Mouse (Mus musculus) heart, embryonic 15.5 days (tissue): ENCODE measurements at regions not wholly inside any gene's neighbourhood (a gene's known extent, or its start where the extent isn't known, plus 50 kb on each side); places are given as distances from the start of the nearest gene placed in this dataset.

Source experiments
- ATAC-seq: fragments of 200-750 bp; cut with Nextera tagmentation; replicated peaks from 2 replicates; pipeline ENCODE4 v1.8.0; 2017; ENCODE audit warnings: low read depth, moderate TSS enrichment; ENCODE audit not compliant: insufficient number of reproducible peaks, insufficient read depth, low FRiP score
- H3K27ac ChIP-seq: fragments of 300-500 bp; sonication (generic); 2 replicates; pipeline ENCODE4 v1.5.1; 2015; ENCODE audit warnings: mild to moderate bottlenecking, inconsistent platforms
- H3K27me3 ChIP-seq: fragments of 300-500 bp; sonication (generic); 2 replicates; pipeline ENCODE4 v1.6.1; 2015; ENCODE audit warnings: inconsistent platforms
- H3K36me3 ChIP-seq: fragments of 300-500 bp; sonication (generic); 2 replicates; pipeline ENCODE4 v1.6.1; 2015; ENCODE audit warnings: mild to moderate bottlenecking, inconsistent platforms
- H3K4me1 ChIP-seq: fragments of 300-500 bp; sonication (generic); replicated peaks from 2 replicates; pipeline ENCODE4 v1.6.1; 2015; ENCODE audit warnings: inconsistent platforms
- H3K4me2 ChIP-seq: fragments of 300-500 bp; sonication (generic); 2 replicates; pipeline ENCODE4 v1.6.1; 2015; ENCODE audit warnings: inconsistent platforms, mild to moderate bottlenecking, moderate library complexity
- H3K4me3 ChIP-seq: fragments of 300-500 bp; sonication (generic); 2 replicates; pipeline ENCODE4 v1.5.1; 2015; ENCODE audit warnings: mild to moderate bottlenecking, inconsistent platforms
- H3K9ac ChIP-seq: fragments of 300-500 bp; sonication (generic); 2 replicates; pipeline ENCODE4 v1.6.1; 2015; ENCODE audit warnings: mild to moderate bottlenecking, inconsistent platforms
- H3K9me3 ChIP-seq: fragments of 300-500 bp; sonication (generic); replicated peaks from 2 replicates; pipeline ENCODE4 v1.6.1; 2016; ENCODE audit warnings: inconsistent platforms
- WGBS: fragments of 180-500 bp; shearing (Covaris S2); methylation state at CpG from one replicate; pipeline ENCODE4 v1.1.7; 2015; ENCODE audit warnings: mixed read lengths; 5-methylcytosine and 5-hydroxymethylcytosine counted together

GRCm38 (mm10) chr11:113122137-113122536 is 340.1 kb downstream of the Sox9 start:
- H3K4me3 ChIP-seq = no peak overlapping the region
- no peaks in the 10 kb centered on the region for H3K27me3 ChIP-seq
- no peak overlapping the region for H3K27ac ChIP-seq
- no peak for ATAC-seq
- H3K9me3 ChIP-seq = no peaks in the 10 kb centered on the region
- no peak overlapping the region for H3K4me2 ChIP-seq
- H3K9ac ChIP-seq = no peak overlapping the region
- H3K4me1 ChIP-seq = peaks cover 21% of the 10 kb centered on the region
- WGBS = 59% methylated on average over 9 of the region's 9 CpGs
- no peaks in the 10 kb centered on the region for H3K36me3 ChIP-seq

- H3K9ac ChIP-seq = no peak overlapping the region
- 25% methylated on average over 2 of the region's 2 CpGs for WGBS
- no peak overlapping the region for H3K4me2 ChIP-seq
- no peak for ATAC-seq
- H3K36me3 ChIP-seq = no peaks in the 10 kb centered on the region
- H3K4me1 ChIP-seq = peaks cover 21% of the 10 kb centered on the region
- H3K27ac ChIP-seq = no peak overlapping the region
- no peaks in the 10 kb centered on the region for H3K27me3 ChIP-seq
- no peak overlapping the region for H3K4me3 ChIP-seq
- H3K9me3 ChIP-seq = no peaks in the 10 kb centered on the region
Measured at GRCm38 (mm10) chr11:113122964-113123363, 340.9 kb downstream of the Sox9 start.

- Histone ChIP-seq H3K4me2 (no peak overlapping the region), H3K36me3 (no peaks in the 10 kb centered on the region), H3K9ac (no peak overlapping the region), H3K27me3 (no peaks in the 10 kb centered on the region), H3K4me3 (no peak overlapping the region), H3K27ac (no peak overlapping the region), H3K9me3 (no peaks in the 10 kb centered on the region), H3K4me1 (peaks cover 20% of the 10 kb centered on the region)
- 82% methylated on average over 7 of the region's 7 CpGs for WGBS
- no peak for ATAC-seq
Measured at GRCm38 (mm10) chr11:113125832-113126231, 343.8 kb downstream of the Sox9 start.

- Histone ChIP-seq H3K27ac (no peak overlapping the region), H3K9ac (no peak overlapping the region)
- no peak for ATAC-seq
Measured at GRCm38 (mm10) chr11:113129192-113129591, 347.2 kb downstream of the Sox9 start.

GRCm38 (mm10) chr11:113129975-113130374 is 348.0 kb downstream of the Sox9 start:
- Histone ChIP-seq H3K36me3 (no peaks in the 10 kb centered on the region), H3K9me3 (no peaks in the 10 kb centered on the region), H3K4me2 (no peak overlapping the region), H3K9ac (no peak overlapping the region), H3K27me3 (no peaks in the 10 kb centered on the region), H3K27ac (no peak overlapping the region), H3K4me3 (no peak overlapping the region), H3K4me1 (0 out of 2 replicates have a peak, but pooled peaks cover 3% of the 10 kb centered on the region)
- no peak for ATAC-seq
- 82% methylated on average over 7 of the region's 7 CpGs for WGBS

More at GRCm38 (mm10) chr11:113129192-113129591, 347.2 kb downstream of the Sox9 start:
- no peaks in the 10 kb centered on the region for H3K36me3 ChIP-seq
- no peaks in the 10 kb centered on the region for H3K9me3 ChIP-seq
- H3K27me3 ChIP-seq = no peaks in the 10 kb centered on the region
- H3K4me2 ChIP-seq = no peak overlapping the region
- 79% methylated on average over 5 of the region's 5 CpGs for WGBS
- H3K4me1 ChIP-seq = 0 out of 2 replicates have a peak, but pooled peaks cover 3% of the 10 kb centered on the region
- H3K4me3 ChIP-seq = no peak overlapping the region

- no peak overlapping the region for H3K4me2 ChIP-seq
- H3K9me3 ChIP-seq = no peaks in the 10 kb centered on the region
- H3K4me3 ChIP-seq = no peak overlapping the region
- H3K27me3 ChIP-seq = no peaks in the 10 kb centered on the region
- WGBS = 73% methylated on average over 23 of the region's 23 CpGs
- H3K27ac ChIP-seq = no peak overlapping the region
- H3K36me3 ChIP-seq = no peaks in the 10 kb centered on the region
- no peak for ATAC-seq
- H3K4me1 ChIP-seq = 0 out of 2 replicates have a peak, but pooled peaks cover 3% of the 10 kb centered on the region
- no peak overlapping the region for H3K9ac ChIP-seq
Measured at GRCm38 (mm10) chr11:113132078-113133064, 350.3 kb downstream of the Sox9 start.

- H3K9ac ChIP-seq = no peak overlapping the region
- no peak for ATAC-seq
- H3K4me1 ChIP-seq = 0 out of 2 replicates have a peak, but pooled peaks cover 3% of the 10 kb centered on the region
- no peak overlapping the region for H3K4me3 ChIP-seq
- H3K4me2 ChIP-seq = no peak overlapping the region
- H3K36me3 ChIP-seq = no peaks in the 10 kb centered on the region
- WGBS = 74% methylated on average over 4 of the region's 4 CpGs
- no peaks in the 10 kb centered on the region for H3K27me3 ChIP-seq
- H3K27ac ChIP-seq = no peak overlapping the region
- H3K9me3 ChIP-seq = no peaks in the 10 kb centered on the region
Measured at GRCm38 (mm10) chr11:113133407-113133806, 351.4 kb downstream of the Sox9 start.

- H3K27ac ChIP-seq = no peak overlapping the region
- H3K9me3 ChIP-seq = no peaks in the 10 kb centered on the region
- H3K36me3 ChIP-seq = no peaks in the 10 kb centered on the region
- ATAC-seq = no peak
- WGBS = 64% methylated on average over 5 of the region's 5 CpGs
- no peak overlapping the region for H3K4me2 ChIP-seq
- no peak overlapping the region for H3K9ac ChIP-seq
- H3K4me1 ChIP-seq = 0 out of 2 replicates have a peak, but pooled peaks cover 3% of the 10 kb centered on the region
- no peaks in the 10 kb centered on the region for H3K27me3 ChIP-seq
- no peak overlapping the region for H3K4me3 ChIP-seq
Measured at GRCm38 (mm10) chr11:113135261-113135660, 353.2 kb downstream of the Sox9 start.

- WGBS = 75% methylated on average over 5 of the region's 5 CpGs
- H3K9ac ChIP-seq = no peak overlapping the region
- H3K36me3 ChIP-seq = no peaks in the 10 kb centered on the region
- H3K9me3 ChIP-seq = no peaks in the 10 kb centered on the region
- H3K27ac ChIP-seq = no peak overlapping the region
- no peaks in the 10 kb centered on the region for H3K27me3 ChIP-seq
- H3K4me3 ChIP-seq = no peak overlapping the region
- no peak overlapping the region for H3K4me2 ChIP-seq
- H3K4me1 ChIP-seq = peaks cover 8% of the 10 kb centered on the region
- no peak for ATAC-seq
Measured at GRCm38 (mm10) chr11:113138462-113138861, 356.4 kb downstream of the Sox9 start.

- Histone ChIP-seq H3K4me3 (no peak overlapping the region), H3K27ac (no peak overlapping the region), H3K9ac (no peak overlapping the region), H3K27me3 (no peaks in the 10 kb centered on the region), H3K4me2 (no peak overlapping the region), H3K4me1 (peaks cover 20% of the 10 kb centered on the region), H3K9me3 (no peaks in the 10 kb centered on the region), H3K36me3 (no peaks in the 10 kb centered on the region)
- 65% methylated on average over 9 of the region's 9 CpGs for WGBS
- no peak for ATAC-seq
Measured at GRCm38 (mm10) chr11:113140595-113140994, 358.6 kb downstream of the Sox9 start.

- Histone ChIP-seq H3K4me2 (no peak overlapping the region), H3K4me3 (no peak overlapping the region), H3K27me3 (no peaks in the 10 kb centered on the region), H3K9me3 (no peaks in the 10 kb centered on the region), H3K36me3 (no peaks in the 10 kb centered on the region), H3K9ac (no peak overlapping the region), H3K4me1 (peaks cover 20% of the 10 kb centered on the region), H3K27ac (no peak overlapping the region)
- no peak for ATAC-seq
- 0% methylated on average over 1 of the region's 1 CpGs for WGBS
Measured at GRCm38 (mm10) chr11:113142816-113143215, 360.8 kb downstream of the Sox9 start.
